Mouse (Mus musculus) T-helper 2 cell (primary cell): Measurements from ENCODE around the gene Clec18a.

ENCODE experiments used
- in situ Hi-C: fragments of 300-600 bp; cut with MboI, MseI; formaldehyde crosslinking; loops from one replicate; pipeline ENCODE4 v1.15.1; 2025; ENCODE audit warnings: high pct_unique_total_duplicates

Clec18a gene

DNA sequence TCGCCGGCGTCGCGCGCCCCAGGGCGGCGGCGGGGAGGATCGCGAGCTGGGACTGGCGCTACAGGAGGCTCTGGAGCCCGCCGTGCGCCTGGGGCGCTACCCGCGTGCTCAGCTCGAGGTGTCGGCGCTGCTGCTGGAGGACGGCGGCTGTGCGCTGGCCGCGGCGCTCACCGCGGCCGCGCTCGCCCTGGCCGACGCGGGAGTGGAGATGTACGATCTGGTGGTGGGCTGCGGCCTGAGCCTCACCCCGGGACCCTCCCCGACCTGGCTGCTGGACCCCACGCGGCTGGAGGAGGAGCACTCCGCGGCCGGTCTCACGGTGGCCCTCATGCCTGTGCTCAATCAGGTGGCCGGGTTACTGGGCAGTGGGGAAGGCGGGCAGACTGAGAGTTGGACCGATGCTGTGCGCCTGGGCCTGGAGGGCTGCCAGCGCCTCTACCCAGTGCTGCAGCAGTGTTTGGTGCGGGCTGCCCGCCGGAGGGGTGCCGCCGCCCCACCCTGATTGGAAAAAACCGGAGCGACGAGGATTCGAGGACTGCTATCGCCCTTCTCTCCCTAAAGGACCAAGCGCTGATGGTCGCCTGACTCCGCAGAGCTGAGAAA lies 35.4 kb downstream of the Clec18a start:
- in situ Hi-C loops, result loop anchor here (5.0 kb wide), 1 partner anchor 36 kb away; the partner anchor contains the start of genes Clec18a and Pdpr

DNA sequence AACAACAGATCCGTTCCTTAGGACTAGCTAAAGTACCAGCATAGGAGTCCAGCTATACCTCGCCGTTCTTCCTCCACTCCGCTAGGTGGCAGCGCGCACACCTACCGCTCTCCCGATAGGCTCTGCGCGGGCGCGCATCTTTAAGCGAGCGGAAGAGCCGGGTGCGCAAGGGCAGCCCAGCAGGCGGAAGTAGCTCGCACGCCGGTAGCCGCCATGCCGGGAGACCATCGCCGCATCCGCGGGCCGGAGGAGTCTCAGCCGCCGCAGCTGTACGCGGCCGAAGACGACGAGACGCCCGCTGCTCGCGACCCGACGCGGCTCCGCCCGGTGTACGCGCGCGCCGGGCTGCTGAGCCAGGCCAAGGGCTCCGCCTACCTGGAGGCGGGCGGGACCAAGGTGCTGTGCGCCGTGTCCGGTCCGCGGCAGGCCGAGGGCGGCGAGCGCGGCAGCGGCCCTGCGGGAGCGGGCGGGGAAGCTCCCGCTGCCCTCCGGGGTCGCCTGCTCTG lies 36.0 kb downstream of the Clec18a start, which contains the start of gene Exosc6:
Gene Exosc6, plus strand, starts transcription at position 182 of the 506 bp plus-strand sequence.
- in situ Hi-C loops, result loop anchor here (5.0 kb wide), 1 partner anchor 36 kb away; the partner anchor contains the start of genes Clec18a and Pdpr

DNA sequence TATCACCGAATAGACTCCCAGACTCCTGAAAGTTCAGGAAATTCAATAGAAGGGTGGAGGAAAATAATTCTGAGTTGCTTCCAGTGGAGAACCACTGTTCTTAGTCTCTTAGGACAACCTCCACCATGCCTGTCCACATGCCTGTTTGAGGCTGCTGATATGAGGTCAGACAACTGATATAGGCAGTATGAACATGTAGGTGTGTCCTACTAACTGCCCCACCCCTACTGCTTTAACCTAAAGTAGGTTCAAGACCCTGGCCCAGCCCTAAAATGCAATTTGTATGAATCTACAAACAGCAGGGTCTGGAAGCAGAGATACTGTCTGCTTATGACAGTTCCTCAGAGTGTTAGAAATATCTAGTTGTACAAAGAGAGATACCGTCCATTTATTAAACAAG lies 36.6 kb downstream of the Clec18a start:
- in situ Hi-C loops, result loop anchor here (5.0 kb wide), 1 partner anchor 37 kb away; the partner anchor contains the start of genes Clec18a and Pdpr

DNA sequence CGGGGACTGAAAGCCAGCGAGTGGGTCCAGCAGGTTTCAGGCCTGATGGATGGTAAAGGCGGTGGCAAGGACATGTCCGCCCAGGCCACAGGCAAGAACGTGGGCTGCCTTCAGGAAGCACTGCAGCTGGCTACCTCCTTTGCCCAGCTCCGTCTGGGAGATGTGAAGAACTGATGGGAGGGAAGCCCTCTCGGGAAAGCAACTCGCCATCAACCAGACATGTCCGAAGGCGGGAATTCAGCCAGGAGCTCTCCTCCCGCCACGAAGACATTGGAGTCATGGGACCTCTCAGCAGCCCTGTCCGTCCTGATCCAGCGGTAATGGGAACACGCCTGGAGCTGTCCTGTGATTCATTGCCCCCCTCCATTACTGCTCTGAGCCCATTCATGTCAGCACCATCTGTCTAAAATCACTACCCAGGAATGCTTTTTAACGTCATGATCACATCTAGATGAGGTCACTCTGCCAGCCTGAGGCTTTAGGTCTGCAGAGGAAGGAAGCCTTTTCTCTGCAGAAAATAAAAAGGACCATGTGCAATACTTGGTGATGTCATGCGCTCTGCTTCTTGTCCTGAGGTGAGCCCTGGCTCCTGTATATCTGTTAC lies 37.1 kb downstream of the Clec18a start:
- in situ Hi-C loops, result loop anchor here (5.0 kb wide), 1 partner anchor 37 kb away; the partner anchor contains the start of genes Clec18a and Pdpr

DNA sequence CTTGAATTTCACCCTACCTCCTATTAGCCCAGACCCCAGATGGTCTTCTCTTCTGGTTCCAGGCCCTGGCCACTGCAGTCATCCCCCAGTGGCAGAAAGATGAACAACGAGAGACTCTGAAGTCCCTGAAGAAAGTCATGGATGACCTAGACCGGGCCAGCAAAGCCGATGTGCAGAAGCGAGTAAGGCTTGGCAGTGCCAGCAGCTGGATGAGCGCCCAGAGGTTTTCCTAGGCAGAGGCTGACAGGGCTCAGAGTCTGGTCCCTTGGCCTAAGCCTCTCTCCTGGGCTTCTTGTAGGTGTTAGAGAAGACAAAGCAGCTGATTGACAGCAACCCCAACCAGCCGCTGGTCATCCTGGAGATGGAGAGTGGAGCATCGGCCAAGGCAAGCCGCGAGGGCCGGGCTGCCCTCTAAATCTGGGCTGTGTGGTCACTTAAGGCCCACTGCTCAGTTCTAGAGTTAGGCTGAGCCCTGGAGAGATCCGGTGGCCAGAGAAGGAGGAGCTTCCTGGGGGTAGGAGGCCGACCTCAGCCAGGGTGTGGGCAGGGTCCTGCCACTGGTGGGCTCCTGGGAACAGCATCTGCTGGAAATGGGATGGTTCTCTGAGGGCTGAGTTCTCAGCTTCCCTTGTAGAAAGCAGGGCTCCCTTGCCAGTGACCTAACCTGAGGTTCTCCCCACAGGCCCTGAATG lies 38.3 kb downstream of the Clec18a start:
- in situ Hi-C loops, result loop anchor here (5.0 kb wide), 2 partner anchors 233 to 237 kb away; no protein-coding TSS in a partner anchor

DNA sequence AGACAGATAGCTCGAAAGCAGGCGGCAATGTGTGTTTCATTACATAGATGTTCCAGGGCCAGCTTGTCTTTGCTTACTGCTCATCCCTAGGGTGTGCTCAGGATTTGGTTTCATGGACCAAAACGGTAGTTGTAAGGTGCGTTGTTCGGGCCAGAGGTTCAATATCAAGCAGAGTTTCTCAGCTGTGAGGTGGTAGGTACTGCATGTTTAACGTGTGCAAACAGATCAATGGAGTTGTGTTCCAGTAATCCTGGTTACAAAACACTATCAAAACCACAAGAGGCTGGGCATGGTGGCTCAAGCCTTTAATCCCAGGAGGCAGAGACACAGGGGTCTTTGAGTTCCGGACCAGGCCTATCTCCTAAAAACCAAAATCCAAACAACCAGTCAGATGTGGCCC lies 43.1 kb downstream of the Clec18a start:
- in situ Hi-C loops, result loop anchor here (25.0 kb wide), 1 partner anchor 538 kb away; no protein-coding TSS in a partner anchor

DNA sequence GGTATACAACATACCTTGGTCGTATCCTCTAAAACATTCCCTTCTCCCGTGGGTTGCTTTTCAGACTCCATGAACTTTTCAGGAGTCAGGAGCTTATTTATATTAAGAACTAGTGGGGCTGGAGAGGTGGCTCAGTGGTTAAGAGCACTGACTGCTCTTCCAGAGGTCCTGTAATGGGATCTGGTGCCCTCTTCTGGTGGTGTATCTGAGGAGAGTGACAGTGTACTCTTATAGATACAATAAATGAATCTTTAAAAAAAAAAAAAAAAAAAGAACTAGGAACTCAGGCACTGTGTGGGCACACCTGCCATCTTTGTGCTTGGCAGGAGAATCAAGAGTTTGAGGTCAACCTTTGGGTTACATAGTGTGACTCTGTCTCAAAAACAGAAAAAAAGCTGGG lies 43.5 kb downstream of the Clec18a start:
- in situ Hi-C loops, result loop anchor here (25.0 kb wide), 1 partner anchor 539 kb away; no protein-coding TSS in a partner anchor

DNA sequence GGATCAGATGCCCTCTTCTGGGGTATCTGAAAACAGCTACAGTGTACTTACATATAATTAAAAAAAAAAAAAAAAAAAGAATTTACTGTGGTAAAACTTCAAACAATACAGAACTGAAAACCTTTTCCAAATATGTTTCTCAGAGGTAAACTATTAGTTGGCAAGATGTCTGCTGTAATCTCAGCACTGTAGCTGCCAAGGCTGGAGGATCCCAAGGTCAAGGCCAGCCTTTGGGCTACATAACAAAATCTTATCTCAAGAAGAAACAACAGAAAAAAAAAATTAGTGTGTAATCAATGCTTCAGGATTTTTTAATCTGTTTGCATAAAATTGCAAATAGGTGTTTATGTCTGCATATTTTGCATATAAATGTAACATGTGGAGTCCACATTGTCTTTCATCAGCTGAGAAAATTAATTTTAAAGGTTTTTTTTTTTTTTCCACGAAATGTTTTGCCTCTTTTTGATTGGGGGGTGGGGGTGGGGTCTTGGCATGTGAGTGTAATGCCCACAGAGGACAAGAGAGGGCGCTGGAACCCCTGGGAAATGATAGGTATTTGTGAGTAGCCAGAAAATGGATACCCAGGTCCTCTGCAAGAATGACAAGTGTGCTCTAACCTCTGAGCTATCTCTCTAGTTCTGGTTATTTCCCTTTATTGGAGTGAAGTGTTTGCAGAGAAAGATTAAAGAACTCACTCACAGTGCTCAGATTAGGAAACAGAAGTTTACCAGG lies 48.1 kb downstream of the Clec18a start:
- in situ Hi-C loops, result loop anchor here (25.0 kb wide), 1 partner anchor 543 kb away; no protein-coding TSS in a partner anchor

DNA sequence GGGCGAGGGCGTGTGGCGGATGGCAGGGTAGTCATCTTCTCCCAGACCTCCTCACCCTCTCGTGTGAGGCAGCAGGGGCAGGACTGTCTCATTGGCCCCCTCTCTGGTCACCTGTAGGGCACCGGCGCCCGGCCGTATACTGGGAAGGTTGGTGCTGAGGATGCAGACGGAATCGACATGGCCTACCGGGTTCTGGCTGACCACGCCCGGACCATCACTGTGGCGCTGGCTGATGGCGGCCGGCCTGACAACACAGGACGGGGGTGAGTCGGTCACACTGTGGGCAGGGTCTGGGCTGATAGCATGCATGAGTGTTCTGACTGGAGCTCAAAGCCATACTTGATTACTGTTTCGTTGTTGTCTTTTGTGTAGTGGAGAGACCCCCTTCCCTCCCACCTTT lies 49.7 kb downstream of the Clec18a start:
- in situ Hi-C loops, result loop anchor here (25.0 kb wide), 1 partner anchor 545 kb away; no protein-coding TSS in a partner anchor

DNA sequence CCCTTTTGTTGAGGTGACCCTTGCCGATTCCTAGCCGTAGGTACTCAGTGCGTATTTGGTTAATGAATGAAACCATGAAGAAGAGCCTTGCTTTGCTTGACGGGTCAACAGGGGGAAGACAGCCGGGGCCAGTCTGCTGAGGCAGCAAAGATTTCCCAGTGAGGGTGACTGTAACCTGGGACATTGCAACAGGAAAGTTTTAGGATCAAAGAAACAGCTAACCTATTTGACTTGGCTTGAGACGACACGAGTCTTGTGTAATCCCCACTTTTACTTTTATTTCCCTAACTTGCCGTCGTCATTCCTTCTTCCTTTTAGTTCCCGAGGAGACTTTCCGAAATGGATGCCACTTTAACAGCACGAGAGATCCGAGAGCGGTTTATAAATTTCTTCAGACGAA lies 55.6 kb downstream of the Clec18a start:
- in situ Hi-C loops, result loop anchor here (25.0 kb wide), 1 partner anchor 551 kb away; no protein-coding TSS in a partner anchor

DNA sequence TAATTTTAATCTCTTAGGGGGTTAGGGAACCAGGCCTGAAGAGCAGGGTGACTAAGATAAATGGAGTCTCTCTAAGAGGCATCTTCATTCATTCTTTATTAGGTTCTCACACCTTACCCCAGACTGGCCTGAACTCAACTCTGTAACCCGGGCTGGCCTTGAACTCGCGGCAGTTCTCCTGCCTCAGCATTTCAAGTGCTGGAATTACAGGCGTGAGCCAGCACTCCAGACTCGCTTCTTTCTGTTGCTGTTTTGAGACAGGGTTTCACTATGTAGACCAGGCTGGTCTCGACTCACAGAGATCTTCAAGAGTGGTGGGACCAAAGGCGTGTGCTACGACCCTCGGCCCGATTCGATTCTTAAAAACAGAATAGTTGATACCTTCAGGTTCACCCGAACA lies 58.0 kb downstream of the Clec18a start:
- in situ Hi-C loops, result loop anchor here (5.0 to 25.0 kb wide), 2 partner anchors 42 to 553 kb away; no protein-coding TSS in a partner anchor

DNA sequence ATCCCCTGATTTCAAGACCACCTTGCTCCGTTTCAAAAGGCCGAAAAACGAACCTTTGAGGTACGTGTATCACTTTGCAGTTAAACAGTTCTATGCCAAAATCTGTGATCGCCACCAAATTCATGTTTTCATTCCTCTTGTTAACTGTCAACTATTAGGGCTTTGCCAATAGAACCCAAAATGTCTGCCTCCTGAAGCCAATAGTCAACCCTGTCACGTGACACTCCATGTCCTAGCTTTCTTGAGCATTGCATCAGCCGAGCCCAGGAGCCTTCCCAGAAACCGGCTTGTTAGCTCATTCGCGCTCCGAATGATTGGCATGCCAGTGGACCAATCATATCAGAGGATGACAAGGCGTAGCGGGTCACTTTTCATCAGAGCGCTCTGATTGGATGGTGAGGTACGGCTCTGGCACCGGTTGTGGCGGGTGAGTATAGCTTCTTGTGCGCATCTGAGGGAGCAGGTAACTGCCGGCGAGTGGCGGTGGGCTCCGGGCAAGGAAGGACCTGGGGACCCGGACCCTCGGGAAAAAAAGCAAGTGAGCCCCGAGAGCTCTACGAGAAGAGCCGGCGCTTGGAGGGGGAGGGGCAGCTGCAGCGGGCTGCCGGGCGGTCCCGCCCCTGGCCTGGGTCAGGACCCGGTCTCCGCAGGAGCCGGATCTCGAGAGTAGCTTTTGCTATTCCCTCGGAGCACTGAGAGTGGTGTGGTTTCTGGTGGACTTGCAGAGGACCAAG lies 58.6 kb downstream of the Clec18a start:
- in situ Hi-C loops, result loop anchor here (5.0 to 25.0 kb wide), 2 partner anchors 41 to 554 kb away; no protein-coding TSS in a partner anchor

DNA sequence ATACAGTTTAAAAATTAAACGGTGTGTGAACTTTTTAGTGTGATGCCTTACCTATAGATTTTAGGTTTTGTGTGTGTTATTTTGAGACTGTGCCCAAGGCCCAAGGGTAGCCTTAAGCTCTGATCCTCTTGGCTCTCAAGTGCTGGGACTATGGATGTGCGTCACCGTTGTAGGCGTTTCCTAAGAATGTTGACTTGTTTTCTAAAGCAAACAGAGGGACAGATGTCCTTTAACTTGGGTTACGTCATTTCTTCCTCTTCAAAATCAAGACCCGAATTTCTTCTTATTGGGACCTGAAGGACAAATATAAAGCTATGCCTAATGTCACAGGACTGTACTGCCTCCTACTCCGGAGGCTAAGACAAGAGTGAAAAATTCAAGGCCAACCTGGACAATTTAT lies 59.3 kb downstream of the Clec18a start, which contains the start of gene Aars:
Gene Aars, plus strand, starts transcription at position 229 of the 400 bp plus-strand sequence.
- in situ Hi-C loops, result loop anchor here (5.0 to 25.0 kb wide), 2 partner anchors 41 to 554 kb away; no protein-coding TSS in a partner anchor

DNA sequence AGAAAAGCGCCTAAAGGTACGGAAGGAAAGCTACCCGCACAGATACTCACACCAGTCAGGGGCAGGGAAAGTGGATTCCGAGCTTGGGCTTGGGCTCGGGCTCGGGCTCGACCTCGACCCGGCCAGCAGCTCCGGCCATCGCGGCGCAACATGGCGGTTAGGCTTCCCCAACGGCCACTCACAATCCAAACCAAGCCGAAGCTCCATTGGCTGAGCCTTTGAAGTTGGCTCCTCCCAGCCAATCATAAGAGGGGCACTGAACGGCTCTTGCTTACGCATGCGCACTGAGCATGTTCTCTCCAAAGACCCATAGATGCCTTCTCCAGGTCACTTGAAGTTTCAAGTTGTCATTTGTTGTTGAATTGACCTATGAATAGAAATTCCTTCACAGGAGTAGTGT lies 60.7 kb downstream of the Clec18a start, which contains the start of gene Ddx19b:
Gene Ddx19b, minus strand, starts transcription at position 180 of the 400 bp plus-strand sequence.
- in situ Hi-C loops, result loop anchor here (5.0 to 25.0 kb wide), 2 partner anchors 39 to 556 kb away; no protein-coding TSS in a partner anchor

DNA sequence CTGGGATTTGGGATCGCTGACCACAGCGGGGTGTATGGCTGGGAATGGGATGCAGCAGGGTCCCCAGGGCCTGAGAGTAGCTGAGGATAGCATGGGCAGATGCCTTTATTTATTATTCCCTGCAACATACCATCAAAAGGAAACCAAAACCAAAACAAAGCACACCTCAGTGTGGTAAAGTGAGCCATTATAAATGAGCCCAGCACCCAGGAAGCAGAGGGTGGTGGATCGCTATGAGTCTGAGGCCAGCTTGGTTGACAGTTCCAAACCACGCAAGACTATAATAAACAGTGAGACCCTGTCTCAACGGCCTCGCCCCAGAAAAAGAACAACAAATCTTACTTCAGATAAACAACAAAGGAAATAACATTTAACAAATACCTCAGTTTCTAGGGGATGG lies 62.2 kb downstream of the Clec18a start:
- in situ Hi-C loops, result loop anchor here (5.0 to 25.0 kb wide), 2 partner anchors 38 to 557 kb away; no protein-coding TSS in a partner anchor

DNA sequence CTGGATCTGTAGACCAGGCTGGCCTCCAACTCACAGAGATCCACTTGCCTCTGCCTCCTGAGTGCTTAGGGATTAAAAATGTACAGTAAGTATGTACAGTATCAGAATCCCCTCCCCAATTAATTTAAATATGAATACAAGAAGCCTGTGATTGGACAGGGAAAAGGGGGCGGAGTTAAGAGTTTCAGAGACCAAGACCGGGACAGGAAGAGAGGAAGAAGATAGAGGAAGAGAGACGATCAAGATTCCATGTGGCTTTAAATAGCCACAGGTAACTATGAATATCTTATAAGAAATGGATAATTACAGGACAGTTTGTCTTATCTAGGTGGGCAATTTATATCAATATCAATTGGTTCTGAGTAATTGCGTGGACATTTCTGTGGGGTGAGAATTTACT lies 62.6 kb downstream of the Clec18a start:
- in situ Hi-C loops, result loop anchor here (25.0 kb wide), 1 partner anchor 558 kb away; no protein-coding TSS in a partner anchor

DNA sequence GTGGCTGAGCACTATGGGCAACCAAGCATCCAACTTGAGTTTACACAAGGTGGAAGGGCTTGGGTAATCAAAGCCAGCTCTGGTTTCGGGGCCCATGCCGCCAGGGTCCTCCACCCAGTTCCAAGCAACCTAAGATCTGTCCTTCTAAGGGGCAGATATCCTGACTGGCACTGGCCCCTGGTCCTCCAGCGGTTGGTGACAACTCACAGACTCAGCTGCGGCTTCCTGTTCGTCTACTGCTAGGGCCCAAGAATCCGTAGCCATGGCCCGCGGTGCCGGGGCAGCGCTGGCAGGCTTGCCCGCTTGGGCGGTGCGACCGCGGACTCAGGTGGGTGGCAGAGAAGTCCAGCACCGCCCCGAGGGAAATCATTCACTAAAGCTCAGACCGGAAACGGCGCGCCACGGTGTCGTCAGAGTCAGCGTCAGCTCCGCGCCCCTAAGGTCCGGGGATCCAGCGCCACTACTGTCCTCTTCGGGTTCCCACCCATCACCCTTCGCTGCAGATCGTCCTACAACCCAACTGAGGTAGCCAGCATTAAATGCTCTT lies 64.8 kb downstream of the Clec18a start:
- in situ Hi-C loops, result loop anchor here (25.0 kb wide), 1 partner anchor 560 kb away; no protein-coding TSS in a partner anchor

DNA sequence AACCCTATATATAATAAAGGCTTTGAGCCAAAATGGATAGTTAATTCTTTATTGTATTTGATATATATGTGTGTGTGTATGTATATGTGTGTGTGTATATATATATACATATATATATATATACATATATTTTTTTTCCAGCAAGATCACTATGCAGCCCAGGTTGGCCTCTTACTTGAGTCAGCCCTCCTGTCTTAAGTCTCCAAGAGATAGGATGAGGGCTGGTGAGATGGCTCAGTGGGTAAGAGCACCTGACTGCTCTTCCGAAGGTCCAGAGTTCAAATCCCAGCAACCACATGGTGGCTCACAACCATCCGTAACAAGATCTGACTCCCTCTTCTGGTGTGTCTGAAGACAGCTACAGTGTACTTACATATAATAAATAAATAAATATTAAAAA lies 65.6 kb downstream of the Clec18a start:
- in situ Hi-C loops, result loop anchor here (25.0 kb wide), 1 partner anchor 561 kb away; no protein-coding TSS in a partner anchor
